Mouse (Mus musculus): ENCODE results near the gene Rhbg.

Rhbg gene

GRCm38 (mm10) chr3:88262346-88262745 lies 7.8 kb upstream of the Rhbg start:
- in situ Hi-C loops (cut with MboI, MseI), result no loop called here

GRCm38 (mm10) chr3:88256382-88256781 lies 1.9 kb upstream of the Rhbg start:
- in situ Hi-C loops (cut with MboI, MseI), result no loop called here

- in situ Hi-C loops (cut with MboI, MseI), result no loop called here
Measured at GRCm38 (mm10) chr3:88255950-88256349, 1.4 kb upstream of the Rhbg start.

GRCm38 (mm10) chr3:88252739-88253138 lies 1.8 kb downstream of the Rhbg start:
- in situ Hi-C loops (cut with MboI, MseI), result no loop called here

- in situ Hi-C loops (cut with MboI, MseI), result no loop called here
Measured at GRCm38 (mm10) chr3:88248406-88248805, 6.1 kb downstream of the Rhbg start.

GRCm38 (mm10) chr3:88247666-88248065 lies 6.8 kb downstream of the Rhbg start:
- in situ Hi-C loops (cut with MboI, MseI), result no loop called here

GRCm38 (mm10) chr3:88245811-88246210 lies 8.7 kb downstream of the Rhbg start:
- in situ Hi-C loops (cut with MboI, MseI), result no loop called here

- in situ Hi-C loops (cut with MboI, MseI), result loop anchor here (5.0 kb wide), 1 partner anchor 52 kb away; no protein-coding TSS in a partner anchor
Measured at GRCm38 (mm10) chr3:88244071-88244470, 10.4 kb downstream of the Rhbg start.

GRCm38 (mm10) chr3:88242531-88242930 lies 12.0 kb downstream of the Rhbg start:
- in situ Hi-C loops (cut with MboI, MseI), result loop anchor here (5.0 kb wide), 1 partner anchor 50 kb away; no protein-coding TSS in a partner anchor

- in situ Hi-C loops (cut with MboI, MseI), result loop anchor here (5.0 kb wide), 1 partner anchor 49 kb away; no protein-coding TSS in a partner anchor
Measured at GRCm38 (mm10) chr3:88241045-88241786, 13.3 kb downstream of the Rhbg start.

- in situ Hi-C loops (cut with MboI, MseI), result no loop called here
Measured at GRCm38 (mm10) chr3:88239446-88239845, 15.1 kb downstream of the Rhbg start.

GRCm38 (mm10) chr3:88238866-88239391 lies 15.6 kb downstream of the Rhbg start:
- in situ Hi-C loops (cut with MboI, MseI), result no loop called here

- in situ Hi-C loops (cut with MboI, MseI), result no loop called here
Measured at GRCm38 (mm10) chr3:88237556-88238194, 16.8 kb downstream of the Rhbg start.

GRCm38 (mm10) chr3:88237161-88237555 lies 17.4 kb downstream of the Rhbg start:
- in situ Hi-C loops (cut with MboI, MseI), result no loop called here

GRCm38 (mm10) chr3:88235616-88236015 lies 18.9 kb downstream of the Rhbg start:
- in situ Hi-C loops (cut with MboI, MseI), result no loop called here

GRCm38 (mm10) chr3:88235216-88235615 lies 19.3 kb downstream of the Rhbg start:
- in situ Hi-C loops (cut with MboI, MseI), result no loop called here

GRCm38 (mm10) chr3:88234041-88234440 lies 20.5 kb downstream of the Rhbg start:
- in situ Hi-C loops (cut with MboI, MseI), result no loop called here

- in situ Hi-C loops (cut with MboI, MseI), result no loop called here
Measured at GRCm38 (mm10) chr3:88232851-88233649, 21.5 kb downstream of the Rhbg start.

- in situ Hi-C loops (cut with MboI, MseI), result no loop called here
Measured at GRCm38 (mm10) chr3:88232301-88232702, 22.2 kb downstream of the Rhbg start.

GRCm38 (mm10) chr3:88231061-88231641 lies 23.4 kb downstream of the Rhbg start:
- in situ Hi-C loops (cut with MboI, MseI), result no loop called here

- in situ Hi-C loops (cut with MboI, MseI), result no loop called here
Measured at GRCm38 (mm10) chr3:88230262-88231047, 24.1 kb downstream of the Rhbg start.
